34 mouse cellular contexts compared by ENCODE assay signal in the genomic region with DNA sequence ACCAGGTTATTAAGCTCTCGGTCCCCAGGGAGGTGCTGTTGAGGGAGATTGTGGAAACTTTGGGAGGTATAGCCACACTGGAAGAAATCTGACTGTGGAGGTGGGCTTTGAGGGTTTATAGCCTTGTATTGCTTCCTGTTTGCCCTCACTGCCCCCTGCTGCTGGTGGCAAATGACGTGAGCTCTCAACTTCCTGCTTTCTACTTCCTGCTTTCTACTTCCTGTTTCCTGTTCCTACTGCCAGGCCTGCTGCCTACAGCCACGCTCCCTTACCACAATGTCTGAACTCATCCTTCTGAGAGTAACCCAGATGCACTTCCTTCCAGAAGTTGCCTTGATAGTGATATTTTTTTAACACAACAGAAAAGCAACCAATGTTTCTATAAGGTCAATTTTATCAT. TPM values are rescaled to one million over a fixed set of nuclear protein-coding genes. Genes with fewer than 3 reads are reported as not detected.
DNase-seq lines count a peak whose midpoint lies in the region; ATAC-seq and TF ChIP-seq lines count a peak whose summit lies in the region.
"Had no signal": no experiment of that assay in that cellular context is flagged by ENCODE, and none has a peak within 500 bp of the region (broad histone marks: within the 10 kb centered on the region; RNA-seq: fewer than 3 reads in every experiment).

No protein-coding gene starts in this region.

- no peak for TF ChIP-seq RAD21 in MEL (IDR thresholded peaks at IDR 0.05; ENCODE audit: low read depth, low read length)

- H3K4me1 ChIP-seq in midbrain, embryonic 11.5 days (ENCODE audit: control insufficient read depth, insufficient read depth, low read length): no peaks in the 10 kb centered on the region
- no peaks in the 10 kb centered on the region for H3K4me1 ChIP-seq in midbrain, embryonic 10.5 days
- H3K4me1 ChIP-seq in MEL (ENCODE audit: control insufficient read depth in 1 of 2, insufficient read depth in 2 of 2, low read length in 2 of 2): no peaks in the 10 kb centered on the region; a peak in 1 of 4 replicates
- H3K4me1 ChIP-seq: heart, embryonic 13.5 days; intestine, embryonic 15.5 days had no signal

- DNase-seq in midbrain, embryonic 11.5 days (ENCODE audit: low spot score, missing footprints): peak; percentile 59
- no peak for DNase-seq in midbrain, embryonic 10.5 days (ENCODE audit: low spot score)
- DNase-seq in MEL (ENCODE audit: low read depth, low spot score): peak; percentile 22
- DNase-seq in splenic B cell, adult 2 months (ENCODE audit: low read depth, low spot score): peak; percentile 0
- no peak for DNase-seq in gastrocnemius, postnatal 4 days (ENCODE audit: low spot score in 2 of 2)
- no peak for DNase-seq in layer of hippocampus, adult 2 months (ENCODE audit: low spot score in 2 of 2)
- no peak for DNase-seq in embryo, embryonic 10 days (ENCODE audit: low spot score)
- DNase-seq: adrenal gland, adult 8-10 months; adrenal gland, postnatal 25 days; cerebellum, adult 11-12 months; cerebellum, adult 9-10 months; cerebellum, postnatal 14 days; gastrocnemius, postnatal 10 days; gastrocnemius, postnatal 36 days; heart, adult 18-20 months; heart, postnatal 14 days; heart, postnatal 4 days had no signal

- no peaks in the 10 kb centered on the region for H3K79me2 ChIP-seq in MEL (ENCODE audit: control insufficient read depth, insufficient read depth, low read length, poor library complexity)

- no peak overlapping the region for H3K27ac ChIP-seq in midbrain, embryonic 11.5 days (ENCODE audit: low read depth, low read length)
- H3K27ac ChIP-seq in midbrain, embryonic 10.5 days (replicated peaks): no peak overlapping the region
- H3K27ac ChIP-seq in MEL (ENCODE audit: control insufficient read depth, low read depth, low read length): no peak overlapping the region
- no peak overlapping the region for H3K27ac ChIP-seq in layer of hippocampus, adult 2 months
- H3K27ac ChIP-seq: forebrain, embryonic 10.5 days; forebrain, embryonic 13.5 days; heart, embryonic 13.5 days; hindbrain, embryonic 13.5 days; intestine, embryonic 15.5 days had no signal

- TF ChIP-seq POLR2A in MEL (IDR thresholded peaks at IDR 0.05; ENCODE audit: control insufficient read depth in 1 of 2, insufficient read depth in 1 of 2, low read depth in 1 of 2, low read length in 2 of 2, poor library complexity in 1 of 2): no peak

- TF ChIP-seq CTCF in MEL (IDR thresholded peaks at IDR 0.05 in 2 of 3, conservative IDR thresholded peaks at IDR 0.05 in 1 of 3; ENCODE audit: control insufficient read depth in 1 of 3, insufficient read depth in 1 of 3, low read depth in 2 of 3, low read length in 3 of 3, poor library complexity in 1 of 3, severe bottlenecking in 1 of 3): no peak
- TF ChIP-seq CTCF in layer of hippocampus, adult 2 months (conservative IDR thresholded peaks at IDR 0.05): no peak

- H3K9ac ChIP-seq in midbrain, embryonic 11.5 days (ENCODE audit: low read length): no peak overlapping the region
- no peak overlapping the region for H3K9ac ChIP-seq in MEL (ENCODE audit: control insufficient read depth, low read depth, low read length, poor library complexity, severe bottlenecking)
- H3K9ac ChIP-seq: forebrain, embryonic 13.5 days; heart, embryonic 13.5 days; hindbrain, embryonic 13.5 days; intestine, embryonic 15.5 days had no signal

- no peaks in the 10 kb centered on the region for H3K36me3 ChIP-seq in midbrain, embryonic 11.5 days (ENCODE audit: control insufficient read depth, insufficient read depth, low read length)
- H3K36me3 ChIP-seq in midbrain, embryonic 10.5 days: no peaks in the 10 kb centered on the region
- H3K36me3 ChIP-seq in MEL (ENCODE audit: control insufficient read depth in 1 of 2, insufficient read depth in 2 of 2, low read length in 2 of 2): no peaks in the 10 kb centered on the region
- no peaks in the 10 kb centered on the region for H3K36me3 ChIP-seq in splenic B cell, adult 2 months (ENCODE audit: control insufficient read depth, insufficient read depth, low read length, poor library complexity, severe bottlenecking)
- H3K36me3 ChIP-seq: forebrain, embryonic 10.5 days; heart, embryonic 13.5 days; hindbrain, embryonic 13.5 days; intestine, embryonic 15.5 days had no signal

- no peak overlapping the region for H3K4me2 ChIP-seq in midbrain, embryonic 11.5 days
- H3K4me2 ChIP-seq: forebrain, embryonic 13.5 days; heart, embryonic 13.5 days; hindbrain, embryonic 13.5 days; intestine, embryonic 15.5 days had no signal

- H3K27me3 ChIP-seq in midbrain, embryonic 11.5 days (ENCODE audit: control insufficient read depth, insufficient read depth, low read length): no peaks in the 10 kb centered on the region; the same call in 1 of the 2 replicates
- no peaks in the 10 kb centered on the region for H3K27me3 ChIP-seq in midbrain, embryonic 10.5 days (ENCODE audit: low read depth, poor library complexity, severe bottlenecking)
- H3K27me3 ChIP-seq in MEL (ENCODE audit: control insufficient read depth in 1 of 2, insufficient read depth in 2 of 2, low read length in 2 of 2): no peaks in the 10 kb centered on the region
- no peaks in the 10 kb centered on the region for H3K27me3 ChIP-seq in splenic B cell, adult 2 months (ENCODE audit: control insufficient read depth, insufficient read depth, low read length, poor library complexity, severe bottlenecking)
- H3K27me3 ChIP-seq: forebrain, embryonic 13.5 days; heart, embryonic 13.5 days; hindbrain, embryonic 13.5 days; intestine, embryonic 15.5 days had no signal

- H3K4me3 ChIP-seq in midbrain, embryonic 11.5 days (ENCODE audit: low read depth, low read length): no peak overlapping the region
- H3K4me3 ChIP-seq in midbrain, embryonic 10.5 days: no peak overlapping the region
- no peak overlapping the region for H3K4me3 ChIP-seq in MEL (ENCODE audit: control insufficient read depth in 1 of 2, insufficient read depth in 1 of 2, low read depth in 2 of 2, low read length in 2 of 2)
- H3K4me3 ChIP-seq in layer of hippocampus, adult 2 months: no peak overlapping the region
- H3K4me3 ChIP-seq: forebrain, embryonic 10.5 days; forebrain, embryonic 13.5 days; heart, embryonic 13.5 days; hindbrain, embryonic 13.5 days; intestine, embryonic 15.5 days had no signal

- no peak for TF ChIP-seq EP300 in MEL (IDR thresholded peaks at IDR 0.05; ENCODE audit: low read depth in 1 of 2, low read length in 2 of 2)

- 87% methylated on average over 3 of the region's 3 CpGs for WGBS in midbrain, embryonic 11.5 days
- 88% methylated on average over 3 of the region's 3 CpGs for WGBS in midbrain, embryonic 10.5 days

- no peaks in the 10 kb centered on the region for H3K9me3 ChIP-seq in midbrain, embryonic 11.5 days (ENCODE audit: control insufficient read depth, low read length)
- no peaks in the 10 kb centered on the region for H3K9me3 ChIP-seq in midbrain, embryonic 10.5 days (replicated peaks)
- H3K9me3 ChIP-seq in MEL (replicated peaks; ENCODE audit: insufficient read depth, low read length): no peaks in the 10 kb centered on the region
- H3K9me3 ChIP-seq: forebrain, embryonic 10.5 days; forebrain, embryonic 13.5 days; heart, embryonic 13.5 days; hindbrain, embryonic 13.5 days; intestine, embryonic 15.5 days had no signal

- no peak for ATAC-seq in midbrain, embryonic 11.5 days (ENCODE audit: low FRiP score)
- ATAC-seq in hematopoietic stem cell, adult 5-6 weeks (replicated peaks in 1 of 2; ENCODE audit: insufficient read depth in 1 of 2, low FRiP score in 2 of 2, low TSS enrichment in 1 of 2, low read depth in 1 of 2, poor library complexity in 2 of 2, severe bottlenecking in 2 of 2): peak; percentile 49 to 77; a peak in 3 of 4 replicates
- ATAC-seq: activated CD4-positive, CD25-positive, alpha-beta regulatory T cell, adult 4 months; CD4-positive, CD25-positive, alpha-beta regulatory T cell, adult 4 months; forebrain, embryonic 13.5 days; forebrain, embryonic 16.5 days; hindbrain, embryonic 16.5 days; intestine, embryonic 15.5 days had no signal

TF ChIP-seq in MEL, 35 proteins besides CTCF, POLR2A, EP300 and RAD21:
- TF ChIP-seq RCOR1 (IDR thresholded peaks at IDR 0.05; ENCODE audit: low read depth, low read length) (no peak), ETS1 (IDR thresholded peaks at IDR 0.05; ENCODE audit: low read depth, low read length) (no peak), ELF1 (IDR thresholded peaks at IDR 0.05; ENCODE audit: low read depth, low read length) (peak; percentile 58; the same call in 1 of the 2 replicates)

RNA-seq across cellular contexts. Expression of gene 4930470P17Rik, which starts 24.3 kb away (rescaled TPM):
- polyA plus RNA-seq in midbrain, embryonic 11.5 days (2014; fragmentation: Nextera tagmentation; extraction: Ambion mirVana): not detected in 2 replicates
- polyA plus RNA-seq in midbrain, embryonic 10.5 days (2016; fragmentation: Nextera tagmentation; extraction: Ambion mirVana): not detected in 2 replicates
- not detected in 2 replicates for total RNA-seq in MEL (2012; rRNA removed)
- not detected for polyA plus RNA-seq in MEL (2012; ENCODE audit: insufficient read depth in 1 of 2, insufficient read length in 2 of 2, low read depth in 1 of 2, low replicate concordance in 2 of 2, missing spikeins in 1 of 2)
- total RNA-seq in hematopoietic stem cell, adult 5-6 weeks (2017): not detected in 2 replicates
- not detected for total RNA-seq in gastrocnemius, postnatal 4 days (2021)
- not detected for total RNA-seq in layer of hippocampus, adult 2 months (2021)
- total RNA-seq: adrenal gland, adult 8-10 months; adrenal gland, postnatal 25 days; gastrocnemius, adult 18-20 months; gastrocnemius, postnatal 10 days; gastrocnemius, postnatal 36 days; heart, adult 18-20 months; heart, postnatal 14 days; heart, postnatal 4 days had no signal
- polyA plus RNA-seq: activated CD4-positive, CD25-positive, alpha-beta regulatory T cell, adult 4 months; brain, embryonic 14.5 days; C2C12; CD4-positive, CD25-positive, alpha-beta regulatory T cell, adult 4 months; cortical plate, adult 2 months; embryonic facial prominence, embryonic 11.5 days; embryonic facial prominence, embryonic 14.5 days; forebrain, embryonic 10.5 days; forebrain, embryonic 13.5 days; forebrain, embryonic 16.5 days; heart, embryonic 13.5 days; heart, embryonic 16.5 days; hindbrain, embryonic 13.5 days; intestine, embryonic 15.5 days had no signal

Comparison
In these comparisons a context has a peak if more than half of its experiments do, and no peak if none do; other contexts are left out.
1. DNase-seq: peak in midbrain, embryonic 11.5 days (single experiment), MEL (single experiment) and splenic B cell, adult 2 months (single experiment); none in midbrain, embryonic 10.5 days (single experiment), gastrocnemius, postnatal 4 days (0 of 2), layer of hippocampus, adult 2 months (0 of 2) and embryo, embryonic 10 days (single experiment).